Mouse (Mus musculus) forebrain, embryonic 12.5 days (tissue): ENCODE results near the gene Gtdc1. TPM values are rescaled to one million over a fixed set of nuclear protein-coding genes. Genes with fewer than 3 reads are reported as not detected.
"Not testable (repeated sequence)": the region's sequence is repeated elsewhere in the genome, so short reads cannot be mapped to it uniquely, and the experiment has no call there.

Experiments used
- ATAC-seq: fragments of 200-750 bp; cut with Nextera tagmentation; 2 replicates; pipeline ENCODE4 v1.8.0; 2017; ENCODE audit warnings: moderate TSS enrichment; ENCODE audit not compliant: low FRiP score
- H3K27ac ChIP-seq: fragments of 300-500 bp; sonication (generic); 2 replicates; pipeline ENCODE4 v1.5.1; 2016; ENCODE audit warnings: mild to moderate bottlenecking
- H3K27me3 ChIP-seq: fragments of 300-500 bp; sonication (generic); 2 replicates; pipeline ENCODE4 v1.6.1; 2016; ENCODE audit warnings: mild to moderate bottlenecking
- H3K36me3 ChIP-seq: fragments of 300-500 bp; sonication (generic); replicated peaks from 2 replicates; pipeline ENCODE4 v1.6.1; 2016; ENCODE audit warnings: mild to moderate bottlenecking
- H3K4me1 ChIP-seq: fragments of 300-500 bp; sonication (generic); 2 replicates; pipeline ENCODE4 v1.6.1; 2016
- H3K4me2 ChIP-seq: fragments of 300-500 bp; sonication (generic); 2 replicates; pipeline ENCODE4 v1.6.1; 2016; ENCODE audit warnings: mild to moderate bottlenecking, moderate library complexity
- H3K4me3 ChIP-seq: fragments of 300-500 bp; sonication (generic); replicated peaks from 2 replicates; pipeline ENCODE4 v1.5.1; 2016; ENCODE audit warnings: mild to moderate bottlenecking
- H3K9ac ChIP-seq: fragments of 300-500 bp; sonication (generic); 2 replicates; pipeline ENCODE4 v1.6.1; 2016; ENCODE audit warnings: mild to moderate bottlenecking
- H3K9me3 ChIP-seq: fragments of 300-500 bp; sonication (generic); 2 replicates; pipeline ENCODE4 v1.6.1; 2016
- WGBS: fragments of 180-500 bp; shearing (Covaris S2); methylation state at CpG from one replicate; pipeline ENCODE4 v1.1.7; 2016; 5-methylcytosine and 5-hydroxymethylcytosine counted together
- polyA plus RNA-seq: library from polyadenylated mRNA; unstranded; fragments of >200 nt; fragmentation: Nextera tagmentation; extraction: Ambion mirVana; gene quantifications from 2 replicates; pipeline ENCODE4 v1.2.1, GENCODE M21; 2016

Gtdc1 gene
- polyA plus RNA-seq, 1 experiment from 2014 or later, result 19.2 TPM

GRCm38 (mm10) chr2:44625154-44625553 lies 302.3 kb downstream of the Gtdc1 start:
- ATAC-seq, result peak; percentile 61; the same call in 1 of the 2 replicates
- 52% methylated on average over 3 of the region's 3 CpGs for WGBS
- no peak overlapping the region for H3K27ac ChIP-seq
- no peaks in the 10 kb centered on the region for H3K36me3 ChIP-seq
- no peak overlapping the region for H3K4me2 ChIP-seq
- no peak overlapping the region for H3K4me3 ChIP-seq
- H3K9me3 ChIP-seq, result no peaks in the 10 kb centered on the region
- H3K4me1 ChIP-seq, result no peaks in the 10 kb centered on the region
- H3K27me3 ChIP-seq, result no peaks in the 10 kb centered on the region
- H3K9ac ChIP-seq, result no peak overlapping the region

- no peaks in the 10 kb centered on the region for H3K36me3 ChIP-seq
- no peaks in the 10 kb centered on the region for H3K9me3 ChIP-seq
- H3K9ac ChIP-seq, result no peak overlapping the region
- no peak overlapping the region for H3K4me3 ChIP-seq
- H3K27me3 ChIP-seq, result no peaks in the 10 kb centered on the region
- H3K27ac ChIP-seq, result no peak overlapping the region
- H3K4me1 ChIP-seq, result no peaks in the 10 kb centered on the region
- WGBS, result 92% methylated on average over 3 of the region's 3 CpGs
- no peak for ATAC-seq
- no peak overlapping the region for H3K4me2 ChIP-seq
Measured at GRCm38 (mm10) chr2:44622471-44622870, 305.0 kb downstream of the Gtdc1 start.

GRCm38 (mm10) chr2:44599653-44600052 lies 327.8 kb downstream of the Gtdc1 start:
- ATAC-seq, H3K9me3 ChIP-seq, H3K4me3 ChIP-seq, H3K4me2 ChIP-seq, H3K9ac ChIP-seq, H3K27me3 ChIP-seq, H3K27ac ChIP-seq, H3K4me1 ChIP-seq, H3K36me3 ChIP-seq: not testable (repeated sequence)
- 97% methylated on average over 3 of the region's 3 CpGs for WGBS

- no peak for ATAC-seq
- 87% methylated on average over 1 of the region's 1 CpGs for WGBS
- H3K27ac ChIP-seq, result no peak overlapping the region
- H3K9me3 ChIP-seq, result no peaks in the 10 kb centered on the region
- no peak overlapping the region for H3K9ac ChIP-seq
- no peaks in the 10 kb centered on the region for H3K36me3 ChIP-seq
- no peaks in the 10 kb centered on the region for H3K27me3 ChIP-seq
- no peak overlapping the region for H3K4me3 ChIP-seq
- H3K4me2 ChIP-seq, result no peak overlapping the region
- no peaks in the 10 kb centered on the region for H3K4me1 ChIP-seq
Measured at GRCm38 (mm10) chr2:44594276-44594675, 333.2 kb downstream of the Gtdc1 start.

- no peak overlapping the region for H3K4me3 ChIP-seq
- WGBS, result 66% methylated on average over 4 of the region's 4 CpGs
- H3K9ac ChIP-seq, result no peak overlapping the region
Measured at GRCm38 (mm10) chr2:44590881-44591280, 336.6 kb downstream of the Gtdc1 start.

GRCm38 (mm10) chr2:44584061-44584460 lies 343.4 kb downstream of the Gtdc1 start:
- Histone ChIP-seq H3K36me3 (no peaks in the 10 kb centered on the region), H3K9me3 (no peaks in the 10 kb centered on the region), H3K4me3 (no peak overlapping the region), H3K9ac (no peak overlapping the region), H3K27ac (no peak overlapping the region), H3K4me2 (no peak overlapping the region), H3K4me1 (no peaks in the 10 kb centered on the region), H3K27me3 (no peaks in the 10 kb centered on the region)
- ATAC-seq, result no peak

More at GRCm38 (mm10) chr2:44590881-44591280, 336.6 kb downstream of the Gtdc1 start:
- no peaks in the 10 kb centered on the region for H3K27me3 ChIP-seq
- H3K9me3 ChIP-seq, result no peaks in the 10 kb centered on the region
- H3K4me1 ChIP-seq, result no peaks in the 10 kb centered on the region
- no peak overlapping the region for H3K27ac ChIP-seq
- H3K36me3 ChIP-seq, result no peaks in the 10 kb centered on the region
- no peak overlapping the region for H3K4me2 ChIP-seq
- ATAC-seq, result no peak

- Histone ChIP-seq H3K9ac (no peak overlapping the region), H3K27me3 (no peaks in the 10 kb centered on the region)
- ATAC-seq, result no peak
Measured at GRCm38 (mm10) chr2:44583491-44583890, 344.0 kb downstream of the Gtdc1 start.

GRCm38 (mm10) chr2:44571810-44572209 lies 355.6 kb downstream of the Gtdc1 start:
- Histone ChIP-seq H3K4me1 (peaks cover 13% of the 10 kb centered on the region), H3K36me3 (no peaks in the 10 kb centered on the region), H3K9ac (no peak overlapping the region), H3K27me3 (no peaks in the 10 kb centered on the region; the same call in 1 of the 2 replicates), H3K27ac (no peak overlapping the region), H3K4me2 (no peak overlapping the region), H3K4me3 (no peak overlapping the region), H3K9me3 (no peaks in the 10 kb centered on the region)
- WGBS, result 64% methylated on average over 3 of the region's 3 CpGs
- ATAC-seq, result no peak

More at GRCm38 (mm10) chr2:44583491-44583890, 344.0 kb downstream of the Gtdc1 start:
- Histone ChIP-seq H3K4me1 (no peaks in the 10 kb centered on the region), H3K4me3 (no peak overlapping the region), H3K27ac (no peak overlapping the region), H3K4me2 (no peak overlapping the region), H3K9me3 (no peaks in the 10 kb centered on the region), H3K36me3 (no peaks in the 10 kb centered on the region)

- Histone ChIP-seq H3K4me2 (0 out of 2 replicates have a peak overlapping the region, but pooled peaks have one; percentile 11), H3K27ac (no peak overlapping the region)
- ATAC-seq, result 0 out of 2 replicates have a peak, but pooled peaks have one; percentile 33
Measured at GRCm38 (mm10) chr2:44571156-44571555, 356.3 kb downstream of the Gtdc1 start.

GRCm38 (mm10) chr2:44569140-44569952 lies 358.1 kb downstream of the Gtdc1 start:
- no peak overlapping the region for H3K4me3 ChIP-seq
- 79% methylated on average over 7 of the region's 7 CpGs for WGBS
- H3K27me3 ChIP-seq, result no peaks in the 10 kb centered on the region; the same call in 1 of the 2 replicates
- H3K4me2 ChIP-seq, result no peak overlapping the region
- H3K4me1 ChIP-seq, result peaks cover 14% of the 10 kb centered on the region
- no peak overlapping the region for H3K27ac ChIP-seq
- H3K36me3 ChIP-seq, result no peaks in the 10 kb centered on the region
- H3K9me3 ChIP-seq, result no peaks in the 10 kb centered on the region
- H3K9ac ChIP-seq, result no peak overlapping the region
- ATAC-seq, result no peak

More at GRCm38 (mm10) chr2:44571156-44571555, 356.3 kb downstream of the Gtdc1 start:
- 25% methylated on average over 9 of the region's 9 CpGs for WGBS
- Histone ChIP-seq H3K9ac (no peak overlapping the region), H3K4me1 (peaks cover 13% of the 10 kb centered on the region), H3K9me3 (no peaks in the 10 kb centered on the region), H3K4me3 (no peak overlapping the region), H3K27me3 (no peaks in the 10 kb centered on the region; the same call in 1 of the 2 replicates), H3K36me3 (no peaks in the 10 kb centered on the region)

GRCm38 (mm10) chr2:44564776-44565692 lies 362.4 kb downstream of the Gtdc1 start:
- no peaks in the 10 kb centered on the region for H3K36me3 ChIP-seq
- H3K27ac ChIP-seq, result peak overlapping the region; percentile 46; the same call in 1 of the 2 replicates
- peaks cover 5% of the 10 kb centered on the region for H3K27me3 ChIP-seq
- peaks cover 7% of the 10 kb centered on the region for H3K4me1 ChIP-seq
- no peak overlapping the region for H3K9ac ChIP-seq
- no peak overlapping the region for H3K4me2 ChIP-seq
- no peaks in the 10 kb centered on the region for H3K9me3 ChIP-seq
- WGBS, result 75% methylated on average over 16 of the region's 16 CpGs
- no peak overlapping the region for H3K4me3 ChIP-seq
- ATAC-seq, result peak; percentile 49; the same call in 1 of the 2 replicates

- H3K27ac ChIP-seq, result no peak overlapping the region
- 77% methylated on average over 4 of the region's 4 CpGs for WGBS
Measured at GRCm38 (mm10) chr2:44561789-44562188, 365.7 kb downstream of the Gtdc1 start.

More at GRCm38 (mm10) chr2:44561789-44562188, 365.7 kb downstream of the Gtdc1 start:
- peaks cover 28% of the 10 kb centered on the region for H3K4me1 ChIP-seq
- no peak overlapping the region for H3K4me2 ChIP-seq
- no peak overlapping the region for H3K9ac ChIP-seq
- no peaks in the 10 kb centered on the region for H3K9me3 ChIP-seq
- no peak for ATAC-seq
- peaks cover 16% of the 10 kb centered on the region for H3K27me3 ChIP-seq
- no peak overlapping the region for H3K4me3 ChIP-seq
- no peaks in the 10 kb centered on the region for H3K36me3 ChIP-seq
